Mouse (Mus musculus) olfactory bulb, adult 2 months (tissue): ENCODE results near the gene Synpo2. TPM values are rescaled to one million over a fixed set of nuclear protein-coding genes. Genes with fewer than 3 reads are reported as not detected.

Experiments
- H3K27ac ChIP-seq: fragments of 200-500 bp; 2 replicates; pipeline ENCODE4 v1.5.1; 2012; ENCODE audit warnings: low read depth, low read length; ENCODE audit not compliant: insufficient read depth
- H3K4me1 ChIP-seq: fragments of 200-500 bp; 2 replicates; pipeline ENCODE4 v1.6.1; 2012; ENCODE audit warnings: low read length; ENCODE audit not compliant: control insufficient read depth, insufficient read depth
- H3K4me3 ChIP-seq: fragments of 200-500 bp; 2 replicates; pipeline ENCODE4 v1.5.1; 2012; ENCODE audit warnings: mild to moderate bottlenecking, low read depth, low read length, moderate library complexity; ENCODE audit not compliant: insufficient read depth
- CTCF ChIP-seq: fragments of 200-500 bp; IDR thresholded peaks from 2 replicates; pipeline ENCODE4 v1.5.1; 2012; ENCODE audit warnings: low read depth, mild to moderate bottlenecking, low read length, moderate library complexity; ENCODE audit not compliant: insufficient read depth
- POLR2A ChIP-seq: fragments of 200-500 bp; IDR thresholded peaks from 2 replicates; pipeline ENCODE4 v1.6.1; 2012; ENCODE audit warnings: mild to moderate bottlenecking, low read depth, low read length, moderate library complexity; ENCODE audit not compliant: insufficient read depth
- WGBS: fragments of 180-500 bp; shearing (Covaris S2); methylation state at CpG from one replicate; pipeline ENCODE4 v1.1.7; 2018; 5-methylcytosine and 5-hydroxymethylcytosine counted together
- polyA plus RNA-seq: library from polyadenylated mRNA; stranded (reverse); fragments of >200 nt; gene quantifications from 2 replicates; pipeline ENCODE4 v1.2.4, GENCODE M21; 2012; ENCODE audit warnings: low replicate concordance; ENCODE audit not compliant: missing spikeins, insufficient read depth, insufficient read length

The Synpo2 gene
- polyA plus RNA-seq, 1 experiment: not detected

GRCm38 (mm10) chr3:123187370-123188124 is 48.4 kb downstream of the Synpo2 start:
- Histone ChIP-seq H3K27ac (no peak overlapping the region), H3K4me3 (no peak overlapping the region), H3K4me1 (no peaks in the 10 kb centered on the region)
- TF ChIP-seq POLR2A (no peak), CTCF (no peak)
- WGBS: 69% methylated on average over 15 of the region's 15 CpGs

DNA sequence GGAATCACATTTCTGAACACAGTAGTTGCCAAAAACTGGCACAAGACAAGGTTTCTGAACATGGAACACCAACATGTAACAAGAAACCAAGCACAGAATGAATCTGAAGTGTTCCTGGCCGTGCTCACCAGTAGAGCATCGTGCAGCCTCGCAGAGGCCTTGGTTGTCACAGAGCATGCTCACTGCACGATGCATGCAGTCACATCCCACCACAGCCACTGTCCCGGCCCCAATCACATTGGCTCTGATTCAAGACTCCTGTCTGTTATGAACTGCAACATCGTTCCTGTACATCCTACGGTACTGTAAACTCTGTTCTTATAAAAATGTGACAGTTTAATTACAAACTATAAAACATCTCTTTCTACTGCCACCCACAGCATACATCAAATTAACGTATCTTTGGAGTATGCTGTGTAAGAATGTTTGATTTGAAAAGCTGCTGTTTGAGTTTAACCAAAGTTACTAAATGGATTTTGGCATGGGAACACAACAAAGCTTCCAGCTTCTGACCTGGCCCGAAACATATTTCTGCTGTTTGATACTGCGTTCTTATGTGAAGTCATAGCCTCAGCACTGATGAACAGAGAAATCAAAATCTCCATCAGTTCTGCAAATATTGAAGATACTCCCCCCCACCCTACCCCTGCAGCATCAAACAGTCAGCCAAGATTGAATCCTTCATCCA is 50.6 kb downstream of the Synpo2 start:
- Histone ChIP-seq H3K27ac (no peak overlapping the region), H3K4me1 (no peaks in the 10 kb centered on the region), H3K4me3 (no peak overlapping the region)
- WGBS: 82% methylated on average over 10 of the region's 10 CpGs
- no peak for TF ChIP-seq POLR2A
- TF ChIP-seq CTCF: no peak

DNA sequence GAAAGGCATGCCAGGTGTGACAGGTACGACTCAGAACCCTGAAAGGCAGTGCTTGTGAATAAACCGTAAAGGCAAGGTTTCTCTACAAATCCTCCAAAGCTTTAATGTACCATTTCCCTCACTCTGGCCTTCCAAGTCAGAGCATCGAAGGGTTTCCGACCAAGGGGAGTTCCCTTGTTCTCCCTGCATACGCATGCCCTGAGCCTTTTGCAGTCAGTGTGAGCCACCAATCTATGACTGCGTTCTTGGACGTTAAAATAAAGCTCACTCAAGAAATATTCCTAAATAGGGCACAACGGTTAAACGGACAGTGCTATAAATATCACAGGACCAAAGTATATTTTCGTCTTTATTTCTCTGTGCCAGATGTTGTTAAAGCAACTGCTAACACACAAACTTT is 51.7 kb downstream of the Synpo2 start:
- no peak overlapping the region for H3K4me3 ChIP-seq
- H3K4me1 ChIP-seq: no peaks in the 10 kb centered on the region
- WGBS: 78% methylated on average over 10 of the region's 10 CpGs
- H3K27ac ChIP-seq: no peak overlapping the region
- TF ChIP-seq CTCF (no peak), POLR2A (no peak)

DNA sequence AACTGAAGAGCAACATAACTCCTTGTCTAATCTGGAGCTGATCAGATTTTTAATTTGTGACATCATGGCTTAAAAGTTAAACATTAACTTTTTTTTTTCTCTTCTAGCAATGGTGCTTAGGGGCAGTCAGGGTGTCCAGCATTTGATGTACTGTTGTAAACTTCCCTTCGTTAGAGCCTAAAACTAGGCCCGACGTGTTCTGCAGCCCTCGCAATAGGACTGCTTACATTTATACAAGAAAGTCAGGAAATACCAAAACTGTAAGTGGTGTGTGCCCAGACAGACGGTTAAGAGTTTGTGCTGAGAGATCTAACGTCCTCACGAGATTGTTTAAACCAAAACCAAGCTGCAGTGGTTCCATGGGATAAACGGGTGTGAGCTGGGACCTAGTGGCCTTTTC is 56.4 kb downstream of the Synpo2 start:
- WGBS: 85% methylated on average over 8 of the region's 8 CpGs
- H3K4me3 ChIP-seq: no peak overlapping the region
- TF ChIP-seq POLR2A: no peak
- TF ChIP-seq CTCF: no peak
- H3K27ac ChIP-seq: no peak overlapping the region
- H3K4me1 ChIP-seq: no peaks in the 10 kb centered on the region

- peaks cover 1% of the 10 kb centered on the region; the same call in 1 of the 2 replicates for H3K4me1 ChIP-seq
- H3K27ac ChIP-seq: no peak overlapping the region
- TF ChIP-seq CTCF (no peak), POLR2A (no peak)
- H3K4me3 ChIP-seq: no peak overlapping the region
- WGBS: 91% methylated on average over 5 of the region's 5 CpGs
Measured at GRCm38 (mm10) chr3:123179041-123179440, 56.9 kb downstream of the Synpo2 start.

DNA sequence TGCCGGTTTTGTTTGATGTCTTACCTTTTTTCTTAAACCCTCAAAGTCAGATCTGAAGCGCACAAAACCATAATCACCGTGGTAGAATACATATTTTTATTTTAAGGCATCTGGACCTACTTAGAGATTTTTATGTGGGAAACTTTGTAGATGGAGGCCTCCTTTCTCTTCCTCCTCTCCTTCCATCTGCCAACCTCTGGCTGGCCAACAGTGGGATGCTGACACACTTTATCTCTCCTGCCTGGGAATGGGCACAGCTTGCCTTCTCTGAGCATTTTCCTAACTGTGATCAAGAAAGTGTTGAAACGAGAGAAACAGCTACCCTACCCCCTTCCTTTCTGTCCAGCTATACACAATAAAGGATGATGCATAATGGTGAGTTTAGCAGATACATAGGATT is 57.5 kb downstream of the Synpo2 start:
- no peak overlapping the region for H3K27ac ChIP-seq
- no peak overlapping the region for H3K4me3 ChIP-seq
- TF ChIP-seq CTCF (no peak), POLR2A (no peak)
- H3K4me1 ChIP-seq: peaks cover 2% of the 10 kb centered on the region; the same call in 1 of the 2 replicates
- WGBS: 78% methylated on average over 4 of the region's 4 CpGs

- no peak overlapping the region for H3K4me3 ChIP-seq
- H3K27ac ChIP-seq: no peak overlapping the region
- no peak for TF ChIP-seq POLR2A
- no peak for TF ChIP-seq CTCF
- H3K4me1 ChIP-seq: peaks cover 2% of the 10 kb centered on the region; the same call in 1 of the 2 replicates
- 82% methylated on average over 19 of the region's 19 CpGs for WGBS
Measured at GRCm38 (mm10) chr3:123176366-123177334, 59.3 kb downstream of the Synpo2 start.

DNA sequence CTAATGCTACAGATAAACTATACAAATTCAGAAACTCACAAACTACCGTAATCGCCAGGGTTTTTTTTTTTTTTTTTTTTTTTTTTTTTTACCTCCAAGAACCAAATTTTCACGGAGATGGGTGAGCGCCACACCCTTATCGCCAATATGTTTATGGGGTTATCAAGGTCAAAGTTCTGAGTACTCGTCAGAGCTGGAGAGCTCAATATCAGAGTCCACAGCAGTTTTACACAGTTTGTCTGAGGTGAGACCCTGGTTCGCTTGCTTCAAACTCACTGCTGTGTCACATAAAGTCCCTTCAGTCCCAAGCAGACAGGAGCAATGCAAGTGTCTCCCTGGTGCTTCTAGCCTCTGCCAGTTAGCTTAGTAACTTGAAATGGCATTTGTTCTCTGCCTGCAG is 60.8 kb downstream of the Synpo2 start:
- Histone ChIP-seq H3K27ac (no peak overlapping the region), H3K4me3 (no peak overlapping the region), H3K4me1 (peaks cover 2% of the 10 kb centered on the region; the same call in 1 of the 2 replicates)
- WGBS: 98% methylated on average over 7 of the region's 7 CpGs
- no peak for TF ChIP-seq CTCF
- TF ChIP-seq POLR2A: no peak

DNA sequence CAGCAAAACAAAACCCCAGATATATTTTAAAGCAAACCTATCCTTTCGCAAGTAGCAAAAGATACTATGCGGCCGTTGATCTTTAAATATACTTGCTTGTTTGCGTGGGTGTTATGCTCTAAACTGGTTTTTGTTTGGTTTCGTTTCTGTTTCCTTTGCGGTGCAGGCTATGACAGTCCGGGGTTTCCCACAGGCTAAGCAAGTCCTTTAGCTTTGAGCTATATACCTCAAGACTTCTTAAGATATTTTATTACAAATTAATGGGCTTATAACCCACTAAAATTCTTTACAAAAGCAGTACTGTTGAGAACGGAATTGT is 61.6 kb downstream of the Synpo2 start:
- WGBS: 53% methylated on average over 8 of the region's 8 CpGs
- peaks cover 2% of the 10 kb centered on the region; the same call in 1 of the 2 replicates for H3K4me1 ChIP-seq
- no peak for TF ChIP-seq POLR2A
- TF ChIP-seq CTCF: no peak
- no peak overlapping the region for H3K27ac ChIP-seq
- H3K4me3 ChIP-seq: no peak overlapping the region
